Mouse (Mus musculus) midbrain, postnatal 0 days (tissue): ENCODE data around the gene Eif3d. TPM values are rescaled to one million over a fixed set of nuclear protein-coding genes. Genes with fewer than 3 reads are reported as not detected.
A peak's percentile ranks its signal among the peaks of the same experiment; 100 is the strongest.

ENCODE experiments used
- ATAC-seq: fragments of 200-750 bp; cut with Nextera tagmentation; 2 replicates; pipeline ENCODE4 v1.8.0; 2017; ENCODE audit warnings: moderate number of reproducible peaks, mild to moderate bottlenecking, moderate TSS enrichment, moderate library complexity; ENCODE audit not compliant: low FRiP score
- DNase-seq: peaks from one replicate; pipeline ENCODE4 v3.0.0-alpha.2; 2015; ENCODE audit warnings: low spot score
- H3K27ac ChIP-seq: fragments of 300-500 bp; sonication (generic); 2 replicates; pipeline ENCODE4 v1.5.1; 2014; ENCODE audit warnings: low read depth, mild to moderate bottlenecking, low read length, mixed read lengths
- H3K27me3 ChIP-seq: fragments of 300-500 bp; sonication (generic); 2 replicates; pipeline ENCODE4 v1.6.1; 2014; ENCODE audit warnings: low read length, control low read depth, mixed read lengths; ENCODE audit not compliant: insufficient read depth
- H3K36me3 ChIP-seq: fragments of 300-500 bp; sonication (generic); 2 replicates; pipeline ENCODE4 v1.6.1; 2014; ENCODE audit warnings: low read length, control low read depth, mixed read lengths; ENCODE audit not compliant: insufficient read depth
- H3K4me1 ChIP-seq: fragments of 300-500 bp; sonication (generic); 2 replicates; pipeline ENCODE4 v1.6.1; 2014; ENCODE audit warnings: mild to moderate bottlenecking, control low read depth, antibody characterized with exemption, low read length, mixed read lengths; ENCODE audit not compliant: insufficient read depth
- H3K4me2 ChIP-seq: fragments of 300-500 bp; sonication (generic); 2 replicates; pipeline ENCODE4 v1.6.1; 2014; ENCODE audit warnings: low read depth, mild to moderate bottlenecking, low read length, mixed read lengths; ENCODE audit not compliant: poor library complexity, severe bottlenecking
- H3K4me3 ChIP-seq: fragments of 300-500 bp; sonication (generic); 2 replicates; pipeline ENCODE4 v1.5.1; 2014; ENCODE audit warnings: low read depth, mild to moderate bottlenecking, low read length, moderate library complexity
- H3K9ac ChIP-seq: fragments of 300-500 bp; sonication (generic); replicated peaks from 2 replicates; pipeline ENCODE4 v1.6.1; 2014; ENCODE audit warnings: mild to moderate bottlenecking, low read length, moderate library complexity, mixed read lengths; ENCODE audit not compliant: poor library complexity, severe bottlenecking
- H3K9me3 ChIP-seq: fragments of 300-500 bp; sonication (generic); 2 replicates; pipeline ENCODE4 v1.6.1; 2016; ENCODE audit warnings: low read length, control low read depth
- CTCF ChIP-seq: IDR thresholded peaks from 2 replicates; pipeline ENCODE4 v1.5.1; 2016; ENCODE audit warnings: antibody characterized with exemption, mild to moderate bottlenecking
- WGBS: fragments of 180-500 bp; shearing (Covaris S2); extraction: QIAGEN DNeasy Blood & Tissue Kit; methylation state at CpG from one replicate; pipeline ENCODE4 v1.1.7; 2014; 5-methylcytosine and 5-hydroxymethylcytosine counted together
- polyA plus RNA-seq: library from polyadenylated mRNA; unstranded; fragments of >200 nt; fragmentation: Nextera tagmentation; extraction: Ambion mirVana; gene quantifications from 2 replicates; pipeline ENCODE4 v1.2.1, GENCODE M21; 2015
- total RNA-seq: library from RNA; depleted of rRNA; stranded (reverse); fragments of >200 nt; gene quantifications from 2 replicates; pipeline ENCODE4 v1.2.3, GENCODE M21; 2014

Eif3d gene
- total and polyA plus RNA-seq, 2 experiments from 2014 or later, result 133 to 160 TPM

- 47% methylated on average over 3 of the region's 3 CpGs for WGBS
- TF ChIP-seq CTCF, result no peak
- H3K27ac ChIP-seq, result no peak overlapping the region
- DNase-seq (no peak), ATAC-seq (no peak)
- no peak overlapping the region for H3K9ac ChIP-seq
- no peak overlapping the region for H3K4me3 ChIP-seq
- H3K4me1 ChIP-seq, result no peaks in the 10 kb centered on the region
- no peaks in the 10 kb centered on the region for H3K36me3 ChIP-seq
- no peaks in the 10 kb centered on the region for H3K9me3 ChIP-seq
- no peaks in the 10 kb centered on the region for H3K27me3 ChIP-seq
- no peak overlapping the region for H3K4me2 ChIP-seq
These were observed 12.8 kb upstream of the Eif3d start for GRCm38 (mm10) chr15:77983391-77983790.

- Histone ChIP-seq H3K4me2 (no peak overlapping the region), H3K9ac (0 out of 2 replicates have a peak overlapping the region, but pooled peaks have one; percentile 13), H3K27ac (no peak overlapping the region), H3K9me3 (no peaks in the 10 kb centered on the region), H3K36me3 (no peaks in the 10 kb centered on the region), H3K4me3 (no peak overlapping the region), H3K4me1 (no peaks in the 10 kb centered on the region), H3K27me3 (no peaks in the 10 kb centered on the region)
- peak; percentile 99 for TF ChIP-seq CTCF
- DNase-seq (peak; percentile 84), ATAC-seq (peak; percentile 52; the same call in 1 of the 2 replicates)
- WGBS, result 23% methylated on average over 18 of the region's 18 CpGs
These were observed 11.8 kb upstream of the Eif3d start for GRCm38 (mm10) chr15:77982195-77982939.

- no peaks in the 10 kb centered on the region for H3K4me1 ChIP-seq
- no peak overlapping the region for H3K27ac ChIP-seq
- no peak overlapping the region for H3K9ac ChIP-seq
- TF ChIP-seq CTCF, result no peak
- no peak for ATAC-seq
- no peaks in the 10 kb centered on the region for H3K27me3 ChIP-seq
- no peak overlapping the region for H3K4me3 ChIP-seq
- no peaks in the 10 kb centered on the region for H3K9me3 ChIP-seq
- no peaks in the 10 kb centered on the region for H3K36me3 ChIP-seq
- H3K4me2 ChIP-seq, result no peak overlapping the region
- DNase-seq, result no peak
- 77% methylated on average over 5 of the region's 5 CpGs for WGBS
These were observed 10.6 kb upstream of the Eif3d start for GRCm38 (mm10) chr15:77981181-77981680.

GRCm38 (mm10) chr15:77979427-77979865, 8.8 kb upstream of the Eif3d start:
- Histone ChIP-seq H3K36me3 (no peaks in the 10 kb centered on the region), H3K9me3 (no peaks in the 10 kb centered on the region), H3K27me3 (0 out of 2 replicates have a peak, but pooled peaks cover 3% of the 10 kb centered on the region), H3K9ac (no peak overlapping the region), H3K4me3 (no peak overlapping the region), H3K4me1 (no peaks in the 10 kb centered on the region), H3K27ac (no peak overlapping the region), H3K4me2 (no peak overlapping the region)
- ATAC-seq (no peak), DNase-seq (no peak)
- no peak for TF ChIP-seq CTCF
- 86% methylated on average over 10 of the region's 10 CpGs for WGBS

GRCm38 (mm10) chr15:77977663-77978062, 7.0 kb upstream of the Eif3d start:
- DNase-seq, result no peak
- H3K4me1 ChIP-seq, result no peaks in the 10 kb centered on the region

GRCm38 (mm10) chr15:77974165-77974841, 3.7 kb upstream of the Eif3d start:
- Histone ChIP-seq H3K4me2 (no peak overlapping the region), H3K4me3 (no peak overlapping the region), H3K4me1 (no peaks in the 10 kb centered on the region), H3K27me3 (0 out of 2 replicates have a peak, but pooled peaks cover 3% of the 10 kb centered on the region), H3K27ac (no peak overlapping the region), H3K9me3 (no peaks in the 10 kb centered on the region), H3K36me3 (no peaks in the 10 kb centered on the region), H3K9ac (no peak overlapping the region)
- ATAC-seq, result no peak
- no peak for DNase-seq
- no peak for TF ChIP-seq CTCF
- WGBS, result 71% methylated on average over 6 of the region's 6 CpGs

More at GRCm38 (mm10) chr15:77977663-77978062, 7.0 kb upstream of the Eif3d start:
- 0 out of 2 replicates have a peak, but pooled peaks cover 3% of the 10 kb centered on the region for H3K27me3 ChIP-seq
- no peak overlapping the region for H3K9ac ChIP-seq
- TF ChIP-seq CTCF, result no peak
- H3K4me3 ChIP-seq, result no peak overlapping the region
- ATAC-seq, result no peak
- 66% methylated on average over 3 of the region's 3 CpGs for WGBS
- H3K36me3 ChIP-seq, result no peaks in the 10 kb centered on the region
- no peaks in the 10 kb centered on the region for H3K9me3 ChIP-seq
- no peak overlapping the region for H3K4me2 ChIP-seq
- H3K27ac ChIP-seq, result no peak overlapping the region
